Mouse (Mus musculus): ENCODE measurements around the gene Hist2h2ac.

The Hist2h2ac gene

DNA sequence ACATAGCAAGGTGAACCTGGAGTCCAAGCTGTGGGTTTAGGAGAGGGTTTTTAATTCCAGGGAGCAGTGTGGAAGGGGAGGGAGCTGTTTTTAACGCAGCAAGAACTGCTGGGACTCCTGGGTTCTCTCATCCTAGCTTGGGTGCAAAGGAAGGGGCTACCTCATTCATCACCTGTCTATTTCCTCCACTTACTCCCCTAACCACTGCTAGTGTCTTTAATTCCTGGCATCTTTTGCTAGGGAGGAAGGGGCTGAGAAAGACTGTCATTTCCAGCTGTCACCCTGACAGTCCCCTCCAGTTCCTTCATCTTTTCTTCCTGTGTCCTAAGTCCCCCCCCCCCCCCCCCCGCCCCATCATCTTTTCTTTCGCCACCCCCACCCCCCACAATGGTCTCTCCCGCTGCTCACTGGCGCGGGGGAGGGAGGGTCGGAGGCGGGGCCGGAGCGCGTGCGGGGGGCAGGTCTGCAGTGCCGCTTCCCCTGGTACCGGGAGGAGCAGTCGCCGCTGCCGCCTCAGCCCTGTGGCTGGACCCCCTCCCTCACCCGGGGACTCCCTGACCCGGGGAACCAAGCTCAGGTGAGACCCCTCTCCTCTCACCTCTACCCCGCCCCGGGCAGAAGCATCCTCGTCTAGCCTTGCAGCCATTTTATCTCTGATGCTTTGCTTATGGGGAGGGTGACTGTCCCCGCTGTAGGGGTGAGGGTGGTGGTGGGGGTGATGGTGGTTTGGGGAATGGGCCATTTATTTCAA lies 39.8 kb downstream of the Hist2h2ac start, which contains the start of gene Sv2a:
Gene Sv2a (plus strand): TSS at position 425 of the 751 bp plus-strand sequence.
- peak; percentile 92 for DNase-seq

DNA sequence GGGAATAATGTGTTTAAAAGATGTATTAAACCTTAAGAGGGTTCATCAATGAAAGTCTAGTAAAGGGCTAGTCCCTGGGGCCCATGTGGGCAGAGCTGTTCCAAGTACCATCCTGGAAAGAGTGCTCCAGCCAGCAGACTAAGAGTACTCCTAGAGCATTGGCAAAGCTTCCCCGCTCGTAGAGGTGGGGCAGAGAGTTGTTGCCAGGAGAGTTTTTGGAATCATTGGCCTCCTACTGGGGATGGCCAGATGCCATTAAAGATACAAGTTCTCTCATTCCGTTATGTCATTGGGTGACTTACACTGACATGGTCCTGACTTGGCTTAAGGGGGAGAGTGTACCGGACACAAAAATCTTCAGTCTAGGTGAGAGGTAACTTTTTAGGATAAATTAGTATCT lies 41.1 kb downstream of the Hist2h2ac start:
- peak; percentile 76 for DNase-seq

- no peak for DNase-seq
Measured at GRCm38 (mm10) chr3:96178902-96179301, 41.8 kb downstream of the Hist2h2ac start.

DNA sequence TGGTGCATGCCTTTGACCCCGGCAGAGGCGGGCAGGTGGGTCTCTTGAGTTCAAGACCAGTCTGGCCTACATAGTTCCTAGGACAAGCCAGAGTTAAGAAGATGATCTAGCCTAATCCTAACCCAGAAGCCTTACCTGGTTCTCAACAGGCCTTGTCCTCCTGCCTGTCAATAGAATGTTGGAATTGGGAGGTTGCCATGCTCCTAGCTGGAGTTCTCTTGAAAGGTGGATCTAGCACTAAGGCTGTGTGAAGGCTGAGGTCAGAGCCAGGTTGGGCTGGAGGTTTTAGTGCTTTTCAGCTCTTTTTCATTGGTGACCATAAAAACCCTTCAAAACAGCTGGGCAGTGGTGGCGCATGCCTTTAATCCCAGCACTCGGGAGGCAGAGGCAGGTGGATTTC lies 42.3 kb downstream of the Hist2h2ac start:
- DNase-seq, result no peak

DNA sequence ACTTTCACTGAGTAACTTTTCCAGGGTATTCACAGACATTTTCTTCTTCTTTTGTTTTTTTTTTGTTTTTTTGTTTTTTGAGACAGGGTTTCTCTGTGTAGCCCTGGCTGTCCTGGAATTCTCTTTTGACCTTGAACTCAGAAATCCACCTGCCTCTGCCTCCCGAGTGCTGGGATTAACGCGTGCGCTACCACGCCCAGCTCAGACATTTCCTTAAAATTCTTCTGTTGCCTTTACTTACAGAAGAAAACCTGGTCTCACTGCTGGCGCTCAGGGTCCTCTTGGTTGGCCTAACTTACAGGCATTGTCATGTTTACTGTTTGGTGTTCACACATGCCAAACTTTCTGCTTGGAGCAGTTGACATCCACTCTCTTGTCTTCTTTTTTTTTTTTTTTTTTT lies 45.4 kb downstream of the Hist2h2ac start:
- DNase-seq, result no peak

DNA sequence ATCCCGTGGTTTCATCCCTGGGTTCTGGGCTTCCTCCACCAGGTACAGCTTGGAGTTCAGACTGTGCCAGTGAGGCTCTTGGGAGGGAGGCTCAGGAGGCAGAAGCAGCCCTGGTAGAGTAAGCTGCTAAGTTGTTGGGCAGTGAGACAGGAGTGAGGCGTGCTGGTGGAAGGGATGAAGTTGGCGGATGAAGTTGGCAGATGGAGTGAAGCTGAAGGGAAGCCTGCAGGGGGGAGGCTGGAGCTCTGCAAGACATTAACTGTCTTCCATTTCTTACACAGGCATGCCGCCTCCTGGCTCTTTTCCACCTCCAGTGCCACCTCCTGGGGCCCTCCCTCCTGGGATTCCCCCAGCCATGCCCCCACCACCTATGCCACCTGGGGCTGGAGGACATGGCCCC lies 46.6 kb downstream of the Hist2h2ac start:
- DNase-seq, result peak in 1 of 2 experiments; percentile 18

DNA sequence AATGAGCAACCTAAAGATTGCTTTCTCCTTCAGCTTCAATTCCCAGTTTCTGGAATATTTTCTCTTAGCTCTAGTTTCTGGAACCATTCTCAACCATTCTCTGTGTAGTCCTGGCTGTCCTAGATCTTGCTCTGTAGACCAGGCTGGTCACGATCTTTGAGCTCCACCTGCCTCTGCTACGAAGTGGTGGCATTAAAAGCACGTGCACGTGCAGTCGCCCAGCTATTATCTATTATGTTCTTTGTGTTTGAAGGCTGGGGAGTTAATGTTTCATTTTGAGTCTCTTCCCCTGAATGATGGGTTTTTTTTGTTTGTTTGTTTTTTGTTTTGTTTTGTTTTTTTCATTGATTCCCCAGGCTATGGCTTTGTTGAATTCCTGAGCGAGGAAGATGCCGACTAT lies 47.5 kb downstream of the Hist2h2ac start:
- no peak for DNase-seq

DNA sequence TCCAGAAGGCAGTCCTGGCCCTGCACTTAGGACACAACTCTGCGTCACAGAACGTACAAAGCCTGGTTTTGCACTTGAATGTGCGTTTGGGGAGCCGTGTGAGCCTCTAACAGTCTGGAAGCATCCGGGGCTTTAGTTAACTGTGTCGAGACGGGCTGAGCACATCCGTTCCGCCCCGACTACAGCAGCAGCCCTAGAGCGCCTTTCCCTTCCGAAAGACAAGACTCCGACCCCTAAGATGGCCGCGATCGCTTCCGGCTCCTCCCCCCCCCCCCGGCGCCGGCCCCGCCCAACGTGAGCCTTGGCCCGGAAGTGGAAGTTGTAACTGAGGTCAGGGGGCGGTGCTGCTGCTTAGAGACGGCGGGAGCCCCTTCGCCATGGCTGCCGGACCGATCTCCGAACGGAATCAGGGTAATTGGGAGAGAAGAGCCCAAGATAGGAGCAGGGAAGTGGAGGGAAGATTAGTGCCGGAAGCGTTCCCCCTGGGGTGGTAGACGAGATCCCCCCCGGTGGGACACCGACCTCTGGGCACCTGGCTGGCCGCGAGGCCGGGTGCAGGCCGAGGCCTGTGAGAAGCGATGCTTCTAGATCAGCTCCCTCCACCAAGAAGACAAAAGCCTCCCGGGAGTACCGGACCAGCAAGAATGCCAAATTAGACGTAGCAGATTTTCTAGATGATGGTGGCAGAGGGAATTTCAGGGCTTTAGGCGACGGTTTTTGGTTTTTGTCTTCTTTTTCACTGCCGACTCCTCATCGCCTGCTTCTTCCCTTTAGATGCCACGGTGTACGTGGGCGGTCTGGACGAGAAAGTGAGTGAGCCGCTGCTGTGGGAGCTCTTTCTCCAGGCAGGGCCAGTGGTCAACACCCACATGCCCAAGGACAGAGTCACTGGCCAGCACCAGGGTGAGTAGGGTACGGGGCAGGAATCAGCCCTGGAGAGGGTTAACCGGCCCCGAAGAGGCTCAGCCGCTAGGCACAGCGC lies 48.2 kb downstream of the Hist2h2ac start, which contains the start of gene Sf3b4:
Gene Sf3b4 (plus strand): TSS at position 136 of the 982 bp plus-strand sequence.
- peak; percentile 92 for DNase-seq

GRCm38 (mm10) chr3:96171583-96172196 lies 49.0 kb downstream of the Hist2h2ac start:
- peak in 1 of 2 experiments; percentile 25 for DNase-seq

- DNase-seq, result no peak
Measured at GRCm38 (mm10) chr3:96170976-96171545, 49.6 kb downstream of the Hist2h2ac start.

Measured in cerebellum, postnatal 10 days (tissue).